Mouse (Mus musculus): ENCODE measurements at regions not wholly inside any gene's neighbourhood (a gene's known extent, or its start where the extent isn't known, plus 50 kb on each side); places are given as distances from the start of the nearest gene placed in this dataset.

DNA sequence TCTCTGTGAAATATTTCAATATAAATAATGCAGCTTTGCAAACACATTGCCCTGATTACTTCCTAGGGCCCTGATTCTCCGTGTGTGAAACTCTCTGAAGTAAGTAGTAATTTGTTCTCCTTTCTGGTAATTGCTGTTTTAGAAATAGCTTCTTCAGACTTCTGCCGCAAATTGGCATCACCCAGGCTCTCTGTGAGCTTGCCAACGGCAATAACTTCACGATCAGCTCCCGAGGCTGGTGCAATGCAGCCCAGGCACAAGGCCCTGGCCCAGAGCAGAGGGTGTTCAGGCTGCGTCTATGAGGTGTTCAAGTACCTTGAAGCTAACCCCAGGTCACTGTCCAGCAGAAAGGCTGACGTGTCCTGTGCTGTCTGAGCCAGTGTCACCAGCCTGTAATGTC lies 310.8 kb upstream of the Kcnab2 start:
- TF ChIP-seq CTCF (IDR thresholded peaks at IDR 0.05; ENCODE audit: low read depth) (no peak), EP300 (IDR thresholded peaks at IDR 0.05; ENCODE audit: low read depth) (no peak)
